Mouse (Mus musculus): ENCODE results near the gene Rpusd3. TPM values are rescaled to one million over a fixed set of nuclear protein-coding genes. Genes with fewer than 3 reads are reported as not detected.
A peak's percentile ranks its signal among the peaks of the same experiment; 100 is the strongest.

Gene Rpusd3
- total and polyA plus RNA-seq, 2 experiments from 2014 or later: 16.9 to 23.5 TPM

DNA sequence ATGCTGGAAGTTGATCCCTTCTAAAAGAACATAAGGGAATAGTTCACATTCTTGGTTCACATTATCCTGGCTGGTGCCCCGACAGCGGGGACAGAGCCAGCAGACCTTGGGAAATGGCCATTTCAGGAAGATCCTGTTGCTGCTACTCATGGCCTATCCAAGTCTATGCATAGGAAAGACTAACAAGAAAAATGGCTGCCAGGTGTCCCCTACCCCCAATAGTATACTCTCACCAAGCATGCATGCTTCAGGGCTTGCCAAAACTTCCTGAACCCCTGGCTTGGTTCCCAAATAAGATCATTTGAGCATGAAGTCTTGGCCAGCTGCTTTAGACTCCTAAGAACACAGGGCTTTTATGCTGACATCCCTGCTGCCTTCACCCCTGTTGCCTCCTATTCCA, 32.7 kb upstream of the Rpusd3 start:
- Histone ChIP-seq H3K27ac (ENCODE audit: low read depth, low read length) (no peak overlapping the region), H3K9ac (no peak overlapping the region), H3K27me3 (ENCODE audit: insufficient read depth, low read length) (no peaks in the 10 kb centered on the region), H3K36me3 (ENCODE audit: insufficient read depth) (peaks cover 18% of the 10 kb centered on the region), H3K4me1 (ENCODE audit: insufficient read depth) (no peaks in the 10 kb centered on the region), H3K4me2 (ENCODE audit: low read depth) (no peak overlapping the region), H3K9me3 (ENCODE audit: low read length) (no peaks in the 10 kb centered on the region), H3K4me3 (ENCODE audit: low read depth, low read length) (no peak overlapping the region)
- no peak for DNase-seq
- 53% methylated on average over 2 of the region's 2 CpGs for WGBS
- no peak for ATAC-seq
- no peak for TF ChIP-seq CTCF (IDR thresholded peaks at IDR 0.05; ENCODE audit: low read depth)

DNA sequence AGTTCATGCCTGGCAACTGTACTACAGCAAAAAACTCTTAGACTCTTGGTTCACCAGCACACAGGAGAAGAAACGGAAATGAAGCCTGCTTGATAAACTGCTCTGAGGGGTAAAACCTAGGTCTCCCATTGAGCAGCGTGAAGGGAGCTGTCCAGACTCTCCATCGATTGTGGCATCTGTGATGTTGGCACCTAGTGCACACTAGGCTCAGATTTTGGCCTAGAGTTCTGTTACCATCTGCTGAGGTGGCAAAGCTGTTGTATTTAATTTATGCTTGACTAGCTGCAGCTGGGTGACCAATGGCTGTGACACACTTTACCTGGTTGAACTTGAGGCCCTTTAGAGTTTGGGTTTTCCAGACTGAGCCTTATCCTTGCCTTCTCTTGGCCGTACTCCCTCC, 28.5 kb upstream of the Rpusd3 start:
- Histone ChIP-seq H3K4me1 (ENCODE audit: insufficient read depth) (peaks cover 4% of the 10 kb centered on the region), H3K4me3 (ENCODE audit: low read depth, low read length) (no peak overlapping the region), H3K9me3 (ENCODE audit: low read length) (no peaks in the 10 kb centered on the region), H3K36me3 (ENCODE audit: insufficient read depth) (peaks cover 23% of the 10 kb centered on the region), H3K27me3 (ENCODE audit: insufficient read depth, low read length) (no peaks in the 10 kb centered on the region), H3K27ac (ENCODE audit: low read depth, low read length) (no peak overlapping the region), H3K4me2 (ENCODE audit: low read depth) (no peak overlapping the region), H3K9ac (no peak overlapping the region)
- no peak for DNase-seq
- WGBS: 69% methylated on average over 4 of the region's 4 CpGs
- TF ChIP-seq CTCF (IDR thresholded peaks at IDR 0.05; ENCODE audit: low read depth): no peak
- ATAC-seq: no peak

DNA sequence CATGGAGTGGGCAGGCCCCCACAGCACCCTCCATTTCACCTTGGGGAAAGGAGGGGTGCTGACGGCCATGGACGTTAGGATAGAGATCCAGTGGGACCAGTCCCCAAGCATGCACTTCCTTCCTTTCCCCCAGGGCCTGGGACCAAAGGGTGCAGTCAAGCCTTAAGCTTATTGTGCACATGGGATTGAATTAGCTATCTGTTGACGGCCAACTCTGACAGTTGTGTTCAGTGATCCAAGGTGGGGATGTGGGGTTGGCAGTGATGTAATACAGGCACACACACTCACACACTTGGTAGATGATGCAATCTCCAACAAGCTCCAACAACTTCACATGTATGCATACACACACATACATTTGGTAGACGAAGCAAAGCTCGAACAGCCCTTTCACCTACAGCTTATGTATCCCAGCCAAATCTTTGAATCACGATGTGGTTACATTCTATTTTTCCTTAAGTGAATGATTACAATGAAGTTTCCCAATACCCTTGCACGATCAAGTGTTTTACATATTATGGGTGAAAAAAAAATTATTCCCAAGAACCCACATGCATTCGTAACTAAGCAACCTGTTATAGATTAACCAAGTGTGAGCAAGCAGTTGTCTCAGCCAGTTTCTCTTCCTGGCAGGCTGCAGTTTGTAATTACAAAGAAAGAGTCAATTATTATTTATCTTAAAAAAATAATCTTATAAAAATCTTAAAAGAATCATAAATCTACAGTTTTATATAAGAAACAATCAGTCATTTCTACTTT, 25.2 kb upstream of the Rpusd3 start:
- no peak for TF ChIP-seq CTCF (IDR thresholded peaks at IDR 0.05; ENCODE audit: low read depth)
- no peak overlapping the region for H3K4me3 ChIP-seq (ENCODE audit: low read depth, low read length)
- peaks cover 23% of the 10 kb centered on the region for H3K36me3 ChIP-seq (ENCODE audit: insufficient read depth)
- no peak overlapping the region for H3K4me2 ChIP-seq (ENCODE audit: low read depth)
- WGBS: 76% methylated on average over 7 of the region's 8 CpGs
- ATAC-seq (no peak), DNase-seq (no peak)
- H3K9ac ChIP-seq: no peak overlapping the region
- H3K27me3 ChIP-seq (ENCODE audit: insufficient read depth, low read length): no peaks in the 10 kb centered on the region
- no peaks in the 10 kb centered on the region for H3K9me3 ChIP-seq (ENCODE audit: low read length)
- H3K27ac ChIP-seq (ENCODE audit: low read depth, low read length): no peak overlapping the region
- H3K4me1 ChIP-seq (ENCODE audit: insufficient read depth): peaks cover 4% of the 10 kb centered on the region

DNA sequence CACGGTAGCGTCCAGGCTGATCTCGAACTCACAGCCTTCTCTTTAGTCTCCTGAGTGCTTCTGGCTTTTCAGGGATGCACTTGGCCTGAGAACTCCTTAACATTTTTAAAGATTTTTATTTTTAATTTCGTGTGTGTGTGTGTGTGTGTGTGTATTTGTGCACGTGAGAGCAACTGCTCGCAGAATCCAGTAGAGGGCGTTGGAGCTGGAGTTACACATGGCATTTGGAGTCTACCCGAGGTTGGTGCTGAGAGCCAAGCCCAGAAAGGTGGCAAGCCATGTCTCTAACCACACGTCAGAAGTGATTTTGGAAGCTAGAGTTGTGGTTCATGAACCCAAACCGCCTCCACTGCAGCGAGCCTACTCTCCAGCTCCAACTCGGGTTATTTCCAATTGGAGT, 24.0 kb upstream of the Rpusd3 start:
- H3K9me3 ChIP-seq (ENCODE audit: low read length): no peaks in the 10 kb centered on the region
- DNase-seq (peak; percentile 19), ATAC-seq (no peak)
- H3K4me1 ChIP-seq (ENCODE audit: insufficient read depth): peaks cover 4% of the 10 kb centered on the region
- 46% methylated on average over 12 of the region's 12 CpGs for WGBS
- peak overlapping the region; percentile 95 for H3K9ac ChIP-seq
- peak; percentile 34 for TF ChIP-seq CTCF (IDR thresholded peaks at IDR 0.05; ENCODE audit: low read depth)
- H3K4me2 ChIP-seq (ENCODE audit: low read depth): peak overlapping the region; percentile 90
- no peaks in the 10 kb centered on the region for H3K27me3 ChIP-seq (ENCODE audit: insufficient read depth, low read length)
- peak overlapping the region; percentile 79 for H3K4me3 ChIP-seq (ENCODE audit: low read depth, low read length)
- peak overlapping the region; percentile 81; the same call in 1 of the 2 replicates for H3K27ac ChIP-seq (ENCODE audit: low read depth, low read length)
- peaks cover 18% of the 10 kb centered on the region for H3K36me3 ChIP-seq (ENCODE audit: insufficient read depth)

DNA sequence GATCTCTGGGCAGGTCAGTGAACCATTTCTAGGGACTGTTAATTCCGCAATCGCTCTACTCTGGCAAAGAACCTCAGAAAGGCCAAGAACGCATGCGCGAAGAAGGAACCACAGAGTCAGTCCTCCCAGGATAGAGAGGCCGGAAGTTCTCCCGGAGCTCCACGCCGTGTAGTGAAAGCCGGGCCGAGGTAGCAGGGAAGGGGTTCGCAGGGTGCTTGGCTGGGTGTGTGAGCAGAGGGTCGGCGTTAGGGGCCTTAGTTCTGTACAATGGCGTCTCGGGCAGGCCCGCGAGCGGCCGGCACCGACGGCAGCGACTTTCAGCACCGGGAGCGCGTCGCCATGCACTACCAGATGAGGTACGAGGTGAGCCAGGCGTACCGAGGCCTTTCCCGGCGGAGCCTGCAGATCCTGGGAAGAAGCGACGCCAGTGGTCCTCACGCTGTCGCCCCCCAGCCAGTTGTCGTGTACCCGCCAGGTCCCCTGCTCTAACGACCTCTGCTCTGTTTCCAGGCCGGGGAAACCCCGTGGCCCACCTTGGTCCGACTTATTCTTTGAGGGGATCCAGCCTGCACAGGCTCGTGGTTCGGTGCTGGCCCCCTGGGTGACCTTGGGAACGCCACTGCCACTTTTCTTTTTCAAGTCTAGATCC, 23.4 kb upstream of the Rpusd3 start, which contains the start of gene Jagn1:
Gene Jagn1, plus strand, starts transcription at position 128 of the 649 bp plus-strand sequence.
- Histone ChIP-seq H3K27ac (ENCODE audit: low read depth, low read length) (peak within 1 kb of the TSS; percentile 81), H3K9me3 (ENCODE audit: low read length) (no peaks in the 10 kb centered on the region), H3K9ac (peak within 1 kb of the TSS; percentile 95), H3K27me3 (ENCODE audit: insufficient read depth, low read length) (no peaks in the 10 kb centered on the region), H3K36me3 (ENCODE audit: insufficient read depth) (peaks cover 13% of the 10 kb centered on the region), H3K4me2 (ENCODE audit: low read depth) (peak within 1 kb of the TSS; percentile 90), H3K4me1 (ENCODE audit: insufficient read depth) (peaks cover 4% of the 10 kb centered on the region), H3K4me3 (ENCODE audit: low read depth, low read length) (peak within 1 kb of the TSS; percentile 79)
- TF ChIP-seq CTCF (IDR thresholded peaks at IDR 0.05; ENCODE audit: low read depth): no peak
- WGBS: 1% methylated on average over 44 of the region's 45 CpGs
- DNase-seq: peak; percentile 98
- ATAC-seq: peak; percentile 98

DNA sequence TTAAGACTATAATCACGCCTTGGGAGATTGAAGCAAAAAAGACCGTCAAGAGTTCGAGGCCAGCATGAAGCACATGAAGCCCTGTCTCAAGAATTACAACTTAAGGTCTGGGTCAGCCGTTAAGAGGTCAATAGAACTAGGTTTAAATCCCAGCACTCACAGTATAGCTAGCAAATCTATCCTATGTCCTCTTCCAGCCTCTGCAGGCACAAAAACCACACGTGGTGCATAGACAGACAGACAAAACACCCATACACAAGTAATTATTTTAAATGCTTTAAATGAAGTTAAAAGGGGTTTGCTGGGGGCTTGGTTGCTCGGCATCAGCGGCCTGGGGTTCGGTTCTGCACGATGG, 22.9 kb upstream of the Rpusd3 start:
- 37% methylated on average over 9 of the region's 9 CpGs for WGBS
- H3K9me3 ChIP-seq (ENCODE audit: low read length): no peaks in the 10 kb centered on the region
- H3K4me2 ChIP-seq (ENCODE audit: low read depth): peak overlapping the region; percentile 90
- peak overlapping the region; percentile 95 for H3K9ac ChIP-seq
- no peaks in the 10 kb centered on the region for H3K27me3 ChIP-seq (ENCODE audit: insufficient read depth, low read length)
- ATAC-seq (peak; percentile 34), DNase-seq (no peak)
- peak overlapping the region; percentile 79 for H3K4me3 ChIP-seq (ENCODE audit: low read depth, low read length)
- H3K36me3 ChIP-seq (ENCODE audit: insufficient read depth): peaks cover 8% of the 10 kb centered on the region
- TF ChIP-seq CTCF (IDR thresholded peaks at IDR 0.05; ENCODE audit: low read depth): no peak
- H3K4me1 ChIP-seq (ENCODE audit: insufficient read depth): peaks cover 4% of the 10 kb centered on the region
- H3K27ac ChIP-seq (ENCODE audit: low read depth, low read length): peak overlapping the region; percentile 81

DNA sequence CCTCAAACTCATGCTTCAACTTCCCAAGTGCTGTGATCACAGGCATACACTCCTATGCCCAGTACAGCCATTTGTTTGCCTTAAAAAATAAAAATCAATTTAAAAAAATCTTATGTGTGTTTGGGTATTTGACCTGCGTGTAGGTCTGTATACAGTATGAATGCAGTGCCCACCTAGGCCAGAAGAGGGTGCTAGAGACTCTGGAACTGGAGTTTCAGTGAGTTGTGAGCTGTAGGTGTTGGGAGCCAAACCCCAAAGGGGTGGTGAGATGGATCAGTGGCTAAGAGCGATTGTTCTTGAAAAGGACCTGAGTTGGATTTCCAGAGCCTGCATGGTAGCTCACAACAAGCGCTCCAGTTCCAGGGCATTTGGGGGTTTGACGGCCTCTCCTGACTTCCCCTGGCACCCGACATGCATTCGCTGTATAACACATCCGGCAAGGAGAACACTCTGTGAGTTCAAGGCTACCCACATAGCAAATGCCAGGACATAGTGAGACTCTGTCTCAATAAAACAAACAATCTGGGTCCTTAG, 22.1 kb upstream of the Rpusd3 start:
- peaks cover 4% of the 10 kb centered on the region for H3K4me1 ChIP-seq (ENCODE audit: insufficient read depth)
- no peak overlapping the region for H3K27ac ChIP-seq (ENCODE audit: low read depth, low read length)
- H3K36me3 ChIP-seq (ENCODE audit: insufficient read depth): no peaks in the 10 kb centered on the region
- ATAC-seq (peak; percentile 34; the same call in 1 of the 2 replicates), DNase-seq (peak; percentile 82)
- no peaks in the 10 kb centered on the region for H3K27me3 ChIP-seq (ENCODE audit: insufficient read depth, low read length)
- H3K4me2 ChIP-seq (ENCODE audit: low read depth): no peak overlapping the region
- no peaks in the 10 kb centered on the region for H3K9me3 ChIP-seq (ENCODE audit: low read length)
- 51% methylated on average over 7 of the region's 7 CpGs for WGBS
- TF ChIP-seq CTCF (IDR thresholded peaks at IDR 0.05; ENCODE audit: low read depth): peak; percentile 79
- H3K4me3 ChIP-seq (ENCODE audit: low read depth, low read length): no peak overlapping the region
- H3K9ac ChIP-seq: no peak overlapping the region

Measured in forebrain, postnatal 0 days (tissue).